Mouse (Mus musculus) kidney, postnatal 10 days (tissue): ENCODE data around the gene 4933402J07Rik.

ENCODE experiments used
- DNase-seq: peaks from one replicate; pipeline ENCODE4 v3.0.0; 2021; ENCODE audit warnings: mixed read lengths

4933402J07Rik gene

GRCm38 (mm10) chr8:87563553-87563952 lies at the start of gene 4933402J07Rik:
Gene 4933402J07Rik (plus strand): TSS chr8:87563853.
- no peak for DNase-seq

GRCm38 (mm10) chr8:87517132-87517531 lies 46.5 kb upstream of the 4933402J07Rik start:
- DNase-seq = no peak

GRCm38 (mm10) chr8:87525006-87525405 lies 38.6 kb upstream of the 4933402J07Rik start:
- no peak for DNase-seq

GRCm38 (mm10) chr8:87531176-87531575 lies 32.5 kb upstream of the 4933402J07Rik start:
- peak; percentile 38 for DNase-seq

GRCm38 (mm10) chr8:87533476-87533875 lies 30.2 kb upstream of the 4933402J07Rik start:
- DNase-seq = no peak

- DNase-seq = no peak
These were observed 28.8 kb upstream of the 4933402J07Rik start for GRCm38 (mm10) chr8:87534846-87535245.

GRCm38 (mm10) chr8:87536615-87537329 lies 26.9 kb upstream of the 4933402J07Rik start:
- peak; percentile 90 for DNase-seq

GRCm38 (mm10) chr8:87539829-87540394 lies 23.7 kb upstream of the 4933402J07Rik start:
- DNase-seq = no peak

GRCm38 (mm10) chr8:87549881-87550280 lies 13.8 kb upstream of the 4933402J07Rik start:
- DNase-seq = no peak

- DNase-seq = no peak
These were observed 10.9 kb upstream of the 4933402J07Rik start for GRCm38 (mm10) chr8:87552801-87553200.

- DNase-seq = no peak
These were observed 2.9 kb upstream of the 4933402J07Rik start for GRCm38 (mm10) chr8:87560801-87561200.

GRCm38 (mm10) chr8:87569203-87569602 lies 5.5 kb downstream of the 4933402J07Rik start:
- DNase-seq = no peak

- peak; percentile 44 for DNase-seq
These were observed 6.3 kb downstream of the 4933402J07Rik start for GRCm38 (mm10) chr8:87569706-87570563.

- peak; percentile 28 for DNase-seq
These were observed 6.9 kb downstream of the 4933402J07Rik start for GRCm38 (mm10) chr8:87570564-87570855.

GRCm38 (mm10) chr8:87570880-87571279 lies 7.2 kb downstream of the 4933402J07Rik start:
- peak; percentile 18 for DNase-seq

GRCm38 (mm10) chr8:87594272-87594671 lies 30.6 kb downstream of the 4933402J07Rik start:
- DNase-seq = peak; percentile 81

GRCm38 (mm10) chr8:87602731-87603130 lies 39.1 kb downstream of the 4933402J07Rik start:
- DNase-seq = no peak

GRCm38 (mm10) chr8:87609110-87609509 lies 45.5 kb downstream of the 4933402J07Rik start:
- no peak for DNase-seq

GRCm38 (mm10) chr8:87609651-87610192 lies 46.1 kb downstream of the 4933402J07Rik start:
- DNase-seq = no peak

- DNase-seq = no peak
These were observed 50.0 kb downstream of the 4933402J07Rik start for GRCm38 (mm10) chr8:87613701-87614100.

GRCm38 (mm10) chr8:87619118-87619517 lies 55.5 kb downstream of the 4933402J07Rik start:
- peak; percentile 38 for DNase-seq

- no peak for DNase-seq
These were observed 55.9 kb downstream of the 4933402J07Rik start for GRCm38 (mm10) chr8:87619529-87619928.

- DNase-seq = no peak
These were observed 56.6 kb downstream of the 4933402J07Rik start for GRCm38 (mm10) chr8:87620225-87620624.
